Mouse (Mus musculus) liver, embryonic 11.5 days (tissue): Measurements from ENCODE around the gene Golim4. TPM values are rescaled to one million over a fixed set of nuclear protein-coding genes. Genes with fewer than 3 reads are reported as not detected.

ENCODE experiments used
- ATAC-seq: fragments of 200-750 bp; cut with Nextera tagmentation; replicated peaks from 2 replicates; pipeline ENCODE4 v1.8.0; 2017; ENCODE audit warnings: moderate number of reproducible peaks, mild to moderate bottlenecking, moderate TSS enrichment, moderate library complexity; ENCODE audit not compliant: low FRiP score
- DNase-seq: peaks from one replicate; pipeline ENCODE4 v3.0.0-alpha.2; 2017; ENCODE audit warnings: low spot score
- H3K27ac ChIP-seq: fragments of 300-500 bp; sonication (generic); 2 replicates; pipeline ENCODE4 v1.5.1; 2014; ENCODE audit warnings: mild to moderate bottlenecking, low read depth, low read length, control low read depth
- H3K27me3 ChIP-seq: fragments of 300-500 bp; sonication (generic); replicated peaks from 2 replicates; pipeline ENCODE4 v1.6.1; 2014; ENCODE audit warnings: low read length, mixed read lengths; ENCODE audit not compliant: control insufficient read depth, insufficient read depth
- H3K36me3 ChIP-seq: fragments of 300-500 bp; sonication (generic); 2 replicates; pipeline ENCODE4 v1.6.1; 2014; ENCODE audit warnings: mild to moderate bottlenecking, low read length, moderate library complexity, mixed read lengths; ENCODE audit not compliant: control insufficient read depth, insufficient read depth
- H3K4me1 ChIP-seq: fragments of 300-500 bp; sonication (generic); replicated peaks from 2 replicates; pipeline ENCODE4 v1.6.1; 2014; ENCODE audit warnings: low read length, mixed read lengths; ENCODE audit not compliant: control insufficient read depth, insufficient read depth
- H3K4me2 ChIP-seq: fragments of 300-500 bp; sonication (generic); 2 replicates; pipeline ENCODE4 v1.6.1; 2014; ENCODE audit warnings: mild to moderate bottlenecking, control low read depth, moderate library complexity
- H3K4me3 ChIP-seq: fragments of 300-500 bp; sonication (generic); 2 replicates; pipeline ENCODE4 v1.5.1; 2014; ENCODE audit warnings: low read depth, low read length, control low read depth
- H3K9ac ChIP-seq: fragments of 300-500 bp; sonication (generic); 2 replicates; pipeline ENCODE4 v1.6.1; 2014; ENCODE audit warnings: low read depth, low read length, control low read depth
- H3K9me3 ChIP-seq: fragments of 300-500 bp; sonication (generic); 2 replicates; pipeline ENCODE4 v1.6.1; 2016; ENCODE audit warnings: low read length, inconsistent platforms, mixed read lengths; ENCODE audit not compliant: control insufficient read depth
- WGBS: fragments of 180-500 bp; shearing (Covaris S2); extraction: QIAGEN DNeasy Blood & Tissue Kit; methylation state at CpG from one replicate; pipeline ENCODE4 v1.1.7; 2014; 5-methylcytosine and 5-hydroxymethylcytosine counted together
- polyA plus RNA-seq: library from polyadenylated mRNA; unstranded; fragments of >200 nt; fragmentation: Nextera tagmentation; extraction: Ambion mirVana; gene quantifications from 2 replicates; pipeline ENCODE4 v1.2.1, GENCODE M21; 2014

Gene Golim4
- polyA plus RNA-seq, 1 experiment from 2014 or later, result 32.4 TPM

GRCm38 (mm10) chr3:75860760-75861159 is 96.0 kb downstream of the Golim4 start:
- ATAC-seq (no peak), DNase-seq (no peak)
- H3K9me3 ChIP-seq, result no peaks in the 10 kb centered on the region

GRCm38 (mm10) chr3:75835286-75835967 is 121.3 kb downstream of the Golim4 start:
- H3K4me1 ChIP-seq, result no peaks in the 10 kb centered on the region
- DNase-seq (no peak), ATAC-seq (no peak)
- no peak overlapping the region for H3K4me2 ChIP-seq
- no peaks in the 10 kb centered on the region for H3K27me3 ChIP-seq
- H3K9ac ChIP-seq, result no peak overlapping the region
- H3K27ac ChIP-seq, result no peak overlapping the region
- 68% methylated on average over 5 of the region's 5 CpGs for WGBS
- H3K9me3 ChIP-seq, result no peaks in the 10 kb centered on the region
- H3K36me3 ChIP-seq, result no peaks in the 10 kb centered on the region
- H3K4me3 ChIP-seq, result no peak overlapping the region

More at GRCm38 (mm10) chr3:75860760-75861159, 96.0 kb downstream of the Golim4 start:
- Histone ChIP-seq H3K4me2 (no peak overlapping the region), H3K4me3 (no peak overlapping the region), H3K4me1 (no peaks in the 10 kb centered on the region), H3K36me3 (no peaks in the 10 kb centered on the region), H3K27me3 (no peaks in the 10 kb centered on the region), H3K9ac (no peak overlapping the region), H3K27ac (no peak overlapping the region)
- 78% methylated on average over 12 of the region's 12 CpGs for WGBS

GRCm38 (mm10) chr3:75834827-75835226 is 121.9 kb downstream of the Golim4 start:
- H3K27me3 ChIP-seq, result no peaks in the 10 kb centered on the region
- H3K4me2 ChIP-seq, result no peak overlapping the region
- H3K4me3 ChIP-seq, result no peak overlapping the region
- DNase-seq, result no peak
- no peak overlapping the region for H3K27ac ChIP-seq
- H3K9me3 ChIP-seq, result no peaks in the 10 kb centered on the region
- WGBS, result 79% methylated on average over 2 of the region's 2 CpGs
- H3K4me1 ChIP-seq, result no peaks in the 10 kb centered on the region
- H3K36me3 ChIP-seq, result no peaks in the 10 kb centered on the region
- H3K9ac ChIP-seq, result no peak overlapping the region
- ATAC-seq, result no peak

Other genes with a start within 250 kb of the Golim4 start
- gene Gm29133, start 208.8 kb downstream of the Golim4 start, polyA plus RNA-seq, result not detected in 2 replicates
- 0.19 and 0.40 TPM in 2 replicates for gene Fstl5, start 117.3 kb upstream of the Golim4 start, polyA plus RNA-seq